Mouse (Mus musculus): ENCODE results near the gene Ech1. TPM values are rescaled to one million over a fixed set of nuclear protein-coding genes. Genes with fewer than 3 reads are reported as not detected.

The Ech1 gene
- polyA plus RNA-seq, 1 experiment from 2014 or later = 201 TPM

DNA sequence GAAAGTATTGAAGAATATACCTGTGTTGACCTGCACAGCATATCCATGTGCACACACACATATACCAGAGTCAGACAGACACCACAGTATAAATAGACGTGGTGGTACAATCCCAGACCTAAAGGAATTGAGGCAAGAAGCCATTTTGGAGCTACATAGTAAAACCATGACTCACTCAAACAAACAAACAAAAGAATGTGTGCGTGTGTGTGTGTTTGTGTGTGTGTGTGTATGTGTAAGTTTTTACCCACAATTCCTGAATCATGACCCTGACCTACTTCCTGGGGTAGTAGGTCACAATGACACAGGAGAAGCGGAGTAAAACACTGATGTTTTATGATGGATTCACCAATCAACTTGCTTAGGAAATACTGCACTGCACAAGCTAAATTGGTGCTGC lies 23.6 kb upstream of the Ech1 start:
- ATAC-seq (ENCODE audit: low read depth) = no peak
- H3K9me3 ChIP-seq (replicated peaks; ENCODE audit: control insufficient read depth, low read length) = no peaks in the 10 kb centered on the region
- H3K36me3 ChIP-seq (ENCODE audit: control insufficient read depth, insufficient read depth) = no peaks in the 10 kb centered on the region
- H3K27ac ChIP-seq (ENCODE audit: low read length) = no peak overlapping the region
- no peaks in the 10 kb centered on the region for H3K27me3 ChIP-seq (ENCODE audit: control insufficient read depth, insufficient read depth, low read depth, low read length)
- no peak overlapping the region for H3K4me2 ChIP-seq (ENCODE audit: low read depth, low read length)
- no peak overlapping the region for H3K9ac ChIP-seq (ENCODE audit: low read depth, low read length)
- 60% methylated on average over 3 of the region's 3 CpGs for WGBS (ENCODE audit: insufficient replicate concordance)
- no peak overlapping the region for H3K4me3 ChIP-seq (ENCODE audit: low read depth, low read length)
- peaks cover 34% of the 10 kb centered on the region for H3K4me1 ChIP-seq (ENCODE audit: control insufficient read depth, low read depth, low read length)

DNA sequence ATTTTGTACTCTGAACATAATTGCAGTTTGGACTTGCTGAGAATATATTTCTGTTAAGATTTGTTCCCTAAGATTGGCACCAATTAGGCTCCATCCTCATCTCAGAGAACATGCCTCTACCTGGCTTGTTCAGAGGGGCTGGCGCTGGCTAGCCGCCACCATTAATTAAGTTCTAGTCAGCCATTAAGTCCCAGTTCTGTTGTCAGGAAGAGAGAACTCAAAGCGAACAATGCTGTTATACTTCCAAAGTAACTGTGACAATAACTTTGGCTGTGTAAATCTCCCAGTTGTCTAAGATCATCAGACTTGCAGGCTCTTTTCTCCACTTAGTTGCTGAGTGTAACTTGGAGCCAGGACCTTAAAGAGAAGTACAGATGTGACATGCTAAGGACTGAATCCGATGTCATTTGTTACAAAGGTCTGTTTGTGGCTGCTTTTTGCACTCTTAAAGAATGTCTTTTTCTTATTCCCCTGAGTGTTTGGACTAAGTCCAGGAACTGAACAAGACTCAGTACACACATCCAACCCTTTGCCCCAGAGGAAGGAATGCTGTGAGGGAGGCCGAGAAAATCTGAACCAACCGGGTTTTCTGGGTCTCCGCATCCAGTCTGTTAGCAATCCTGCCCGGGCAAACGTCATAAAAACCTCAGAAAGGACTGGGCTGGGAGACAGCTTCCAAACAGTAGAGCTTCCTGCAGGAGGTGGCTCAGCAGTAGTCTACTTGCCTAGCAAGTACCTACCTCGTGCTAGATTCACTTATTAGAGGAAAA lies 22.9 kb upstream of the Ech1 start:
- no peak for ATAC-seq (ENCODE audit: low read depth)
- Histone ChIP-seq H3K4me2 (ENCODE audit: low read depth, low read length) (no peak overlapping the region), H3K4me3 (ENCODE audit: low read depth, low read length) (no peak overlapping the region), H3K9ac (ENCODE audit: low read depth, low read length) (no peak overlapping the region), H3K9me3 (replicated peaks; ENCODE audit: control insufficient read depth, low read length) (no peaks in the 10 kb centered on the region), H3K4me1 (ENCODE audit: control insufficient read depth, low read depth, low read length) (peaks cover 28% of the 10 kb centered on the region), H3K27ac (ENCODE audit: low read length) (peak overlapping the region; percentile 78), H3K36me3 (ENCODE audit: control insufficient read depth, insufficient read depth) (no peaks in the 10 kb centered on the region), H3K27me3 (ENCODE audit: control insufficient read depth, insufficient read depth, low read depth, low read length) (no peaks in the 10 kb centered on the region)
- WGBS (ENCODE audit: insufficient replicate concordance) = 45% methylated on average over 10 of the region's 10 CpGs

DNA sequence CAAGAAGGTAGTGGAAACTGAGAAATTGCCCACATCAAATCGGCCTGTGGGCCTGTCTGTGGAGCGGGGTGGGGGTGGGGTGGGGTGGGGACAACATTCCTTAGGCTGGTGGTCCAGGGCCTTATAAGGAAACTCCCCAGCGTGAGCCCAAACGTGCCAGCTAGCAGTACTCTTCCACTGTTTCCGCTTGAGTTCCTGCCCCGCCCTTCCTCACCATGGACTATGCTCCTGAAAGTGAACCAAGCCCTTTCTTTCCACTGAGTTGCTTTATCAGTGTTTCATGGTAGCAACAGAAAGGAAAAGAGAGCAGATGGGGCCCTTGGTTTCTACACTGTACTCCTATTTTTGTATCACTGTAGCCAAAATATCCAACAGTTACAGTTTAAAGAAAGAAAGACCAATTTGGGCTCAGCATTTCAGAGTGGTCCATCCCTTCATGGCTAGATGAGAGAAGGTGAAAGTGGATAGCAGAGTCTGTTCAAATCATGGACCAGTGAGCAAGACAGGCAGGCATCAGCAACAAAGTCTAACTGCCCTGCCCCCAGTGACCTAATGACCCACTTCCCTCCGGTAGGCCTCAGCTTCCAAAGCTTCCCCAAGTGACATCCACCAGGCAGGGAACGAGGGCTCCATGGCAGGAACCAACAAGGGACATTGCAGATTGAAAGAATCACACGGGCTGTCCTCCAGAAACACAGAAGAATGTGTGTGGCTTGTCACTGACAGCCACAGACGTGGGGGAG lies 22.0 kb upstream of the Ech1 start:
- Histone ChIP-seq H3K36me3 (ENCODE audit: control insufficient read depth, insufficient read depth) (no peaks in the 10 kb centered on the region), H3K27me3 (ENCODE audit: control insufficient read depth, insufficient read depth, low read depth, low read length) (no peaks in the 10 kb centered on the region), H3K4me2 (ENCODE audit: low read depth, low read length) (peak overlapping the region; percentile 27; the same call in 1 of the 2 replicates), H3K9ac (ENCODE audit: low read depth, low read length) (peak overlapping the region; percentile 21), H3K27ac (ENCODE audit: low read length) (peak overlapping the region; percentile 78), H3K4me1 (ENCODE audit: control insufficient read depth, low read depth, low read length) (peaks cover 33% of the 10 kb centered on the region), H3K4me3 (ENCODE audit: low read depth, low read length) (no peak overlapping the region), H3K9me3 (replicated peaks; ENCODE audit: control insufficient read depth, low read length) (no peaks in the 10 kb centered on the region)
- peak; percentile 49 for ATAC-seq (ENCODE audit: low read depth)
- WGBS (ENCODE audit: insufficient replicate concordance) = 12% methylated on average over 10 of the region's 10 CpGs

DNA sequence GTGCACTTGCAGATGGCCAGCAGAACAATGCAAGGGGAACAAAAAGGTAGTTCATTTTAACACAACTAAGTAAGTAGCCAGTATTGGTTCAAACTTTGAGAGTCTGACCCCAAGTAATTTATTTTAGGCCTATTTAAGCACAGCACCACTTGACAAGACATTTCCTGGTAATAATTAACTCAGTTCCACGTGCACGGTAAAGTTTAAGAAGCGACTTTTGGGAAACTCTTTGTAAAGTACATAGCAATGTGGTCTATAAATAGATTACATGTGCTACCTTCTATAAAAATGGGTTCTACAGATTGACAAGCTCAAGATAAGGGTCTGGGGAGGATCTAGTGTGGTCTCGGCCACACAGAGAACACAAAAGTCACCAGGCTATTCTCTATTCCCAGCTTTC lies 21.3 kb upstream of the Ech1 start:
- Histone ChIP-seq H3K36me3 (ENCODE audit: control insufficient read depth, insufficient read depth) (no peaks in the 10 kb centered on the region), H3K4me2 (ENCODE audit: low read depth, low read length) (no peak overlapping the region), H3K9me3 (replicated peaks; ENCODE audit: control insufficient read depth, low read length) (no peaks in the 10 kb centered on the region), H3K27ac (ENCODE audit: low read length) (peak overlapping the region; percentile 78), H3K27me3 (ENCODE audit: control insufficient read depth, insufficient read depth, low read depth, low read length) (no peaks in the 10 kb centered on the region), H3K4me3 (ENCODE audit: low read depth, low read length) (no peak overlapping the region), H3K9ac (ENCODE audit: low read depth, low read length) (no peak overlapping the region; the same call in 1 of the 2 replicates), H3K4me1 (ENCODE audit: control insufficient read depth, low read depth, low read length) (peaks cover 38% of the 10 kb centered on the region)
- 23% methylated on average over 4 of the region's 4 CpGs for WGBS (ENCODE audit: insufficient replicate concordance)
- ATAC-seq (ENCODE audit: low read depth) = no peak

DNA sequence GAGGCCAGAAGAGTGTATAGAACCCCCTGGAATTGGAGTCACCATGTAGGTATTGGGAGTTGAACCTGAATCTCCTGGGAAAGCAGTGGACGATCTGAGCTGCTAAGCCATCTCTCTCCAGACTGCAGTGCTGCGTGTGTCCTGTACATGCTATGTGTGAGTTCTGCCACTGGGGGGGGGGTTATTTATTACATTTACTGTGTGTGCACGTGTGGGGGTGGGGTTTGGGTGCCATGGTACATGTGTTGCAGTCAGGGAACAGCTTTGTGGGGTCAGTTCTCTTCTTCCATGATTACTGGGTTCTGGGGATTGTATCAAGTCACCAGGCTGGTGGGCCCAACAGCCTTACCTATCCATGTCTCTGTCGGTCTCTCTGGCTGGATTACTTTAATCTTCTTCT lies 18.1 kb upstream of the Ech1 start:
- no peak for ATAC-seq (ENCODE audit: low read depth)
- Histone ChIP-seq H3K4me1 (ENCODE audit: control insufficient read depth, low read depth, low read length) (peaks cover 40% of the 10 kb centered on the region), H3K4me2 (ENCODE audit: low read depth, low read length) (no peak overlapping the region), H3K27ac (ENCODE audit: low read length) (no peak overlapping the region), H3K4me3 (ENCODE audit: low read depth, low read length) (no peak overlapping the region), H3K9me3 (replicated peaks; ENCODE audit: control insufficient read depth, low read length) (no peaks in the 10 kb centered on the region), H3K9ac (ENCODE audit: low read depth, low read length) (no peak overlapping the region), H3K27me3 (ENCODE audit: control insufficient read depth, insufficient read depth, low read depth, low read length) (no peaks in the 10 kb centered on the region), H3K36me3 (ENCODE audit: control insufficient read depth, insufficient read depth) (no peaks in the 10 kb centered on the region)
- 56% methylated on average over 4 of the region's 4 CpGs for WGBS (ENCODE audit: insufficient replicate concordance)

DNA sequence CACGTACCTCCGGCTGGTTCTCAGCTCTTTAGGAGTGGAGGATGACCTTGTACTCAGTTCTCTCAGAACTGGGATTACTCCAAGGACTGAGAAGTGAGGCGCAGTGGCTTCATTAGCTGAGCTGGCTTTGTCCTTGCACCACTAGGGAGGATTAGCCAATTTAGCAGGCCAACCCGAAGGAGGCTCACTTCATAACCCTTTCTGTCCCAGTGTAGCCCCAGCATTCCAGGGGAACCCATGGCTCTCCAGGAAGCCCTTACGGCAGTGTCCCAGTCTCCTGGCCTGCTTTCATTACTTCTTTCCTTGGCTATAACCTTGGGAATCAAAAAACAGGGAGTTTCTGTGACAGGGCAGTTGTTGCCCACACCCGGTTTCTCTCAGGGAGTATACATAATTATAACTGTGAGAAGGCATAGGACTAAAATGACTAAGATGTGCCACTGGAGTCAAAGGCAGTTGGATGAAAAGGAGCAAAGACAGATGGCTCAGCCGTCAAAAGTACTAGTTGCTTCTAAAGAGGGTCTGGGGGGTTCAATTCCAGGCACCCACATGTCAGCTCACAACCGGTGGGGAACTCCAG lies 17.3 kb upstream of the Ech1 start:
- Histone ChIP-seq H3K27ac (ENCODE audit: low read length) (peak overlapping the region; percentile 99), H3K4me3 (ENCODE audit: low read depth, low read length) (peak overlapping the region; percentile 93), H3K27me3 (ENCODE audit: control insufficient read depth, insufficient read depth, low read depth, low read length) (no peaks in the 10 kb centered on the region), H3K36me3 (ENCODE audit: control insufficient read depth, insufficient read depth) (no peaks in the 10 kb centered on the region; the same call in 1 of the 2 replicates), H3K9me3 (replicated peaks; ENCODE audit: control insufficient read depth, low read length) (no peaks in the 10 kb centered on the region), H3K9ac (ENCODE audit: low read depth, low read length) (peak overlapping the region; percentile 95), H3K4me2 (ENCODE audit: low read depth, low read length) (peak overlapping the region; percentile 100), H3K4me1 (ENCODE audit: control insufficient read depth, low read depth, low read length) (peaks cover 41% of the 10 kb centered on the region)
- ATAC-seq (ENCODE audit: low read depth) = no peak
- WGBS (ENCODE audit: insufficient replicate concordance) = 58% methylated on average over 8 of the region's 8 CpGs

DNA sequence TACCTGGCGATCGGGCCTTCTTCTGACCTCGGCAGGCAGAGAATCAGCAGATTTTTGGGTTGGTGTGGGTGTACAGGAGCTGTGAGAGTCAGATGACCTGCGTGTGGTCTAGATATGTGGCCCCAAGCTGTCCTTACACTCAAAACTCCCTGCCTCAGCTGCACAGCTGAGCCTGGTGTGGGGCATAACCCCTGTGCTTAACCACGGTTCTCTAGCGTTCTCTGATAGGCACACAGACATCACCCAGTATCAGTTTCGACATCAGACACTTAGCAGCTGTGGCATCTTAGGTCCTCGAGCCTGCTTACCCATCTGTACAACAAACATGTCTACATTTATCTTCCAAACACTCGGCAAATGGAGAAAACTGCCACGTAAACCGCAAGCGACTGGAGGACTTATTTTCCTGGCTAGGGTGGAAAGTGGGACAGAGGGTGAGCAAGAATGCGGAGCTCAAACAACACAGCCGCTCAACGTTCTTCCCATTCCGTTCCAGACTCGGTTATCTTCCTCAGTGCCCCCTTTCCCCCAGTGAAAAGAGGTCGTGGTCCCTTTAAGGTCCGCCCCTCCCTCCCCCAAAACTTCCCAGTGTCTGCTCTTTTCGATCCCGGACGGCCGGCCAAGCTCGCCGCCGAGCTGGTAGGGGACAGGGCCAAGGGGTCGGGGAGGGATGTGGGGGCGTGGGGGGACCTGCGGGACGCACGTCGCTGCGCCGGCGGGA lies 16.6 kb upstream of the Ech1 start, which contains the start of gene Hnrnpl:
Gene Hnrnpl, plus strand, starts transcription at position 321 of the 721 bp plus-strand sequence.
- WGBS (ENCODE audit: insufficient replicate concordance) = 2% methylated on average over 35 of the region's 35 CpGs
- peak within 1 kb of the TSS; percentile 95 for H3K9ac ChIP-seq (ENCODE audit: low read depth, low read length)
- peaks cover 41% of the 10 kb centered on the region for H3K4me1 ChIP-seq (ENCODE audit: control insufficient read depth, low read depth, low read length)
- H3K9me3 ChIP-seq (replicated peaks; ENCODE audit: control insufficient read depth, low read length) = no peaks in the 10 kb centered on the region
- H3K4me3 ChIP-seq (ENCODE audit: low read depth, low read length) = peak within 1 kb of the TSS; percentile 93
- no peak for ATAC-seq (ENCODE audit: low read depth)
- no peaks in the 10 kb centered on the region for H3K27me3 ChIP-seq (ENCODE audit: control insufficient read depth, insufficient read depth, low read depth, low read length)
- peak within 1 kb of the TSS; percentile 100 for H3K4me2 ChIP-seq (ENCODE audit: low read depth, low read length)
- H3K27ac ChIP-seq (ENCODE audit: low read length) = peak within 1 kb of the TSS; percentile 99
- peaks cover 4% of the 10 kb centered on the region for H3K36me3 ChIP-seq (ENCODE audit: control insufficient read depth, insufficient read depth)

DNA sequence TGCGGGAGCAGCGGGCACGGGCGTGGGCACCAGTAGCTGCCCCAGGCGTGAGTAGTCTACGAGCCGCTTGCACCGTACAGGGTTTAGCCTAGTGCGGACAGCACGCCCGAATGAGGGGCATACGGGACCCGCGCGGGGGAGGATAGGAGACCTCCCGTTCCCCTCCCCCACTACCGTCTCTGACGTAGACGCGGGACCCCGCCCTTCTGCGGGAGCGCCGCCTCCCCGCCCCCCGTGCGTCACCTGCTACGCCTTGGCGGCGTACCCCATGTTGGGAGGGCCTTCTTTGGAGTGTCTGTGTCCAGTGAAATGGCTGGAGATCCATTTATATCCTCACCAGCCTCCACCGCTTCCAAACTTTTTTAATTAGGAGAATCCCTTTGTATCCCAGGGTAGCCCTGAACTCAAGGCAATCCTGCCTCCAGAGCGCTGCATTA lies 16.0 kb upstream of the Ech1 start:
- Histone ChIP-seq H3K36me3 (ENCODE audit: control insufficient read depth, insufficient read depth) (peaks cover 10% of the 10 kb centered on the region), H3K4me3 (ENCODE audit: low read depth, low read length) (peak overlapping the region; percentile 93), H3K27ac (ENCODE audit: low read length) (peak overlapping the region; percentile 99), H3K4me2 (ENCODE audit: low read depth, low read length) (peak overlapping the region; percentile 100), H3K27me3 (ENCODE audit: control insufficient read depth, insufficient read depth, low read depth, low read length) (no peaks in the 10 kb centered on the region), H3K9me3 (replicated peaks; ENCODE audit: control insufficient read depth, low read length) (no peaks in the 10 kb centered on the region), H3K4me1 (ENCODE audit: control insufficient read depth, low read depth, low read length) (peaks cover 41% of the 10 kb centered on the region), H3K9ac (ENCODE audit: low read depth, low read length) (peak overlapping the region; percentile 95)
- peak; percentile 57 for ATAC-seq (ENCODE audit: low read depth)
- under 1% methylated on average over 23 of the region's 32 CpGs for WGBS (ENCODE audit: insufficient replicate concordance)
